Mouse (Mus musculus) adrenal gland (tissue): Measurements from ENCODE around the gene Casp6.

Source experiments
- intact Hi-C: fragments of 180-260 bp; cut with DNase I; formaldehyde crosslinking; loops from one replicate; pipeline ENCODE4 v1.15.1; 2025

Casp6 gene

DNA sequence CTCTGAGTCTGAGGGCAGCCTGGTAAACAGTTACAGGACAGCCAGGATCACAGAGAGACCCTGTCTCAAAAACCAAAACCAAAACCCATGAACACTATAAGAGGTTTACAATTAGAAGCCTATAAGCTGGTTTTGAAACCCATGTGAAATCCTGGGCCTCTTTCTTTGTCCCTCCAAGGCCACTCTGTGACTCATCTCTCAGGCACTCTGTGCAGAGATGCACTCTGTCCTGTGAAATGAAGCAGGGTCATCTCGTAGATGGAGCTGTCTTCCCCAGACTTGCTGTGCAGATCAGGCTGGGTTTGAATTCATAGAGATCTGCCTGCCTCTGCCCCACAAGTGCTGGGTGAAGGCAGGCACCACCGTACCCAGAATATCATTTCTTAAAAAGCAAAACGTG, 16.2 kb downstream of the Casp6 start:
- intact Hi-C loops: loop anchor here (5.0 kb wide), 1 partner anchor 65 kb away; no protein-coding TSS in a partner anchor

DNA sequence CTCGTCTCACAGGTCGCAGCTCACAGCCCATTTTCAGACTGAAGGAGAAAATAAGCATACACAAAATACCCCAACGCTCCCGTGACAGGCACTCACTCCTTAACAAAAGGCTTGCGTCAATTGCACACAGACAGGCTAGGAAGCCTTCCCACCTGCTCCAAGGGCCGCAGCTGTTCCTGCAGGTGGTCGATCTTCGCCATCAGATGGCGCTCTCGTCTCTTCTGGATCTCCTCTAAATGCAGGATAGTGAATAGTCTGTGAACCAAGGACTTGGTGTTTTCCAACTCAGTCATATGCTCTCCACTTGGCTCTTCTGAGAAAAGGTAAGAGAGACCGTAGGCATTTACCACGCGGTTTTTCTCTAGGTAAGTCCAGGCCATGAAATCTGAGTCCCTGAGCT, 17.2 kb downstream of the Casp6 start:
- intact Hi-C loops: loop anchor here (2.0 to 5.0 kb wide), 2 partner anchors 64 to 162 kb away; no protein-coding TSS in a partner anchor

DNA sequence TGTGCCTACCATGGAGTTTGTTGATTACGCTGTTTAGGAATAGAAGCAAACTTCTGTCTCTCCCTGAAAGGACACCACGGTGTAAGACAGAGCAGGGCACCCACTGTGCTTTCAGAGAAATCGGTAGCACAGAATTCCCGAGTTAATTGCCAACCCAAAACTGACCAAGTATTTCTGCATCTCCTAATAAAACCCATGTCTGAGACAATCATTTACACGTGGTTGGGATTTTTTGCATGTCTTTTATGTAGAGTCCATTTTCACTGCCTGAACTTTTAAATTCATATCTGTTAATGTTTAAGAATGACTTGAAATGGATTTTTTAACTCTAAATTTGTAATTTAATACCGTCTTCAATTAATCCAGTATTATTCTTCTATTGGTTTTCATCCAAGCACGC, 22.4 kb downstream of the Casp6 start:
- intact Hi-C loops: no loop called here

DNA sequence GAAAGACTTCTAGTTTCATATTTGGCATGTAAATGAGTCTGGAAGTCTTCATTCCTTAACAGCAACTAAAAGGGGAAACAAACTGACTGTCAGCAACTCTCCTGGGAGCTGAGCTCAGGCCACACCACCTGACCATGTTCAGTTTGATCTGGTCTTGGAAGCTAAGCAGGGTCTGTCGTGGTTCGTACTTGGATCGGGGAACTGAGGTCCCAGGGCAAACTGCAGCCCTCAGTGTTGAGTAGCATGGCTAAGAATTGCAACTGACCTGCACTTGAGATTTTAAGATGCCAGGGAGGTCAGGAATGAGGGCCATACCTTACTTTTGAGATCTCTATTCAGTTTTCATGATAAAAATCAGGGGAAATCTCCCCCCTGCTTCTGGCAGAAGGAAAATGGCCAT, 24.6 kb downstream of the Casp6 start:
- intact Hi-C loops: no loop called here

DNA sequence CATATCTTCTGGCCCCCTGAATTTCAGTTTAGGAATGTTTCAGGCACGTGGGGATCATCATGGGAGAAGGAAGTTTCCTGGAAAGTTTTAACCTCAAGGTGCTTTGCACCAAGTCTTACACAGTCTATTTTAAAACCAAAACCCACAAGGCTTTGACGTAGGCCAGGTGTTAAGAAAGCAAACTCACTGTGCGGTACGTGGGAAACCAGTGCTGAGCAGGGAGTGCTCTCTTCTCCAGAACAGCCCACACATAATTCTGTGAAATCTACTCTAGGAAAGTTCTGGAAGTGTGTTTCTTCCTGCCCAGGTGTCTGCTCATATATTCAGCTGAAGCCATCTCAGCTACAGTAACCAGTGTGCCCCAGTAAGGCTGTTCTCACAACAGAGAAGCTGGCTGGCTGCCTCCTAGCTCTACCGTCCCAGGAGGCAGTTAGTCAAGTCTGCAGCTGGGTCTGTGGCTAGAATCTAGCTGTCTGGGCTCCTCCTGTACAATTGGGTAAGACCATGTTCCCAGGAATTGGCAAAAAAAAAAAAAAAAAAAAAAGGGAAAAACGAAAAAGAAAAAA, 29.1 kb downstream of the Casp6 start:
- intact Hi-C loops: no loop called here

DNA sequence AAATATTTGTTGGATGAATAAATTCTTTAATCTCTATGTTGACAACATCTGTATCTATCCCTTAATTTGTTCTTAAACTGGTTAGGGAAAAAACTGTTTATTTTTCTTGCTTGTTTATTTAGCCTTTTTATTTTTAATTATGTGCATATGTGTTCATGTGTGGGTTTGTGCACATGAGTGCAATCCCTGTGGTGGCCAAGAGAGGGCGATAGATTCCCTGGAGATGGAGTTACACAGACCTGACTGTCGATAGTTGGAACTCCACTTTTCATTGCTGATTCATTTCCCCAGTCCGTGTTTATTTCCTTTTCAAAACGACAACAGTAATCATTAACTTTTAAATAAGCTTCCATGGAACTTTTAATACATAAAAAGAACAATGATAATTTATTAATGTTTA, 31.2 kb downstream of the Casp6 start:
- intact Hi-C loops: no loop called here

DNA sequence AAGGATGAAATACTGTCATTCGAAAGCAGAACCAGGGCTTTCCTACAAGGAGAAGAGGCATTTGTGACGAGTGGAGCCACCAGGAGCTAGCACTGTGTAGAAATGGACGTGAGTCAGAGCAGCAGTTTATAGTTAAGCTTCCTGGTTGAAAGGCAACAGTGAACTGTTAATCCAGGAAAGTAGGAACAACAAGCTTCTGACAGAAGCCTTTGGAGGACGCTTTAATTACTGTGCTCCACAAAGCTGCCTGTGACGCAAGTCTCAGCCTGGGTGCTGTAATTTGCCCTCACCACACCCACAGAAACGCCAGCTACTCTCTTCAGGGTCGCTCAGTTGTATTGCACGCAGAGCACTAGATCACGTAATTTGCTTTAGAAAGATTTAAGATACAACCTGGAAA, 35.3 kb downstream of the Casp6 start:
- intact Hi-C loops: no loop called here

DNA sequence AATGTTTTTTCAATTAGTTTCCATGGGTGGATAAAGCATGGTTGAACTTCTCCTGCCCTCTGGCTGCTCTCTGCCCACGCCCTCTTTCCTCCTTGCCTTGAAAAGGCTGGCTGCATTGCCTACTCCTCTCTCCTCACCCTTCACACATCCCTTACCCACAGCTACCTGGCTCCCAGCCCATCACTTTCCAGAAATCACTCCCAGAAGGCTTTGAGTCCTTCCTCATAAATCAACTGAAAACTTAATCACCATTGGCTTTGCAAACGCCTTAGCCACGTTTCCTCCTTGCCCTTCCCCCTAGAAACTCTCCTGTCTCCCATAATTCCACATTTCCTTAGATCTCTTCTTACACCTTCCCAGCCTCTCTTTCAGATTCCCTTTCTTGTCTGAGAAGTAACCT, 36.6 kb downstream of the Casp6 start:
- intact Hi-C loops: no loop called here

DNA sequence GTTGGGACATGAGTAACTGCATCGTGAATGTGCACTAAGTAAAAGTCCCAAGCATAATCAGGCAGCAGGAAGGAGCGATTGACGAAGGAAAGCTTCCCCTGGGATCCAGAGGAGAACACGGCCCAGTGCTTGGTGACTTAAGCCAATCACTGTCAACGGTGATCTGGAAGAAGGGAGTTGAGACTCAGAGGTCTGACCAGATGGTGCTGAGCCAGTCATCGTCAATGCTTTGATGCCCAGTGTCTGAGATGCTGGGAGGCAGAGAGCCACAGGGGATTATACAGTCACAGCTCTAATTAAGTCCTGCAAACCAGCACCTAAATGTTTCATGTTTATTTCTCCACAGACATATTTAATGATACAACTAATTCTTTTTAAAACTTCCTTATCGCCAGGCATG, 37.8 kb downstream of the Casp6 start:
- intact Hi-C loops: no loop called here

DNA sequence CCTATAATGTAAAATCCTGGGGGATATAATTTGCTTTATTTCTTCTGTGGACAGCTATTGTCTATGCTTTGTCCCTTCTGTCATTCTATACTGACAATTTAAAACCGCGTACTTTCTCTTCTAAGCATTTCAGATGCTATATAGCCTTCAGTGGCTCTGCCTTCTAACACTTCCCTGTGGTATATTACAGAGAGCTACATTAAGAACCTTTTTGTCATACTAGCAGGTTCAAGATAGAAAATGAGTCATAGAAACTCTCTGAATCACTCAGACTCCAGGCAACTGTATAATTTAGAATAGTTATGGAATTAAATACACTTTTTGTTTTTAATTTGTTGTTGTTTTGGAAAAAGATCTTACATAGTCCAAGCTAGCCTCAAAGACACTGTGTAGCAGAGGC, 39.6 kb downstream of the Casp6 start:
- intact Hi-C loops: no loop called here

DNA sequence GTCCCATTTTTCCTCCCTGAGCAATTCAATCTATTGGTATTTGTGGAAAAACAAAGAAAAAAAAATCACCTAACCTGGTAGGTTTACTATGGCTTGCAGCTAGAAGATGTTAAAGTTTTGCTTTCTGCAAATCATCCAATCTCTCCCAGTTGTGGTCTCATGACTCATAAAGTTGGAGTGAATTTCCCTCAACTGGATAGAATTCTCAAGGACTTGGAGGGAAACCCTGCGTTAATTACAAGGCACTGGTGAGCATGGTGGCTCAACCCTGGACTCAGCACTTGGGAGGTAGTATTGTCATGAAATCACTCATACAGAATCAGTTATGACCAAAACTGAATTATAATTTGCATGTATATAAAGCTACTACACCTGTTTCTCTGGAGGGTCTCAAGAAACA, 40.1 kb downstream of the Casp6 start:
- intact Hi-C loops: no loop called here

DNA sequence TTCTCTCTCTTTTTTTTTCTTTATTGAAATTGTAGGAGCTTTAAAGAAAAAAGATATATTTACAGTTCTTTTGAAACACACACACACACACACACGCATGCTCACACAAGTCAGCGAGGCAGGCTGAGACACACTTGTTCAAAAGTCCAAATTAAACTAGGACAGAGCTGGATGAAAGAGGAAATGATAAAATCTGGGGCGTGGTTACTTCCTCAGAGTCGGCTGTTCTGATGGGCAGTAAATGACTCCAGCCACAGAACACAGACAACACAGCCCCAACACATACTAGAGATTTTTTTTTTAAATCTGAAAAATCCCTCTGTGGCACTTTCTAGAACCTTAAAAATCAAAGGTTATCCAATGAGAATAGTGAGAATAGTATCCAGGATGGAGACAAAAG, 42.6 kb downstream of the Casp6 start:
- intact Hi-C loops: no loop called here

DNA sequence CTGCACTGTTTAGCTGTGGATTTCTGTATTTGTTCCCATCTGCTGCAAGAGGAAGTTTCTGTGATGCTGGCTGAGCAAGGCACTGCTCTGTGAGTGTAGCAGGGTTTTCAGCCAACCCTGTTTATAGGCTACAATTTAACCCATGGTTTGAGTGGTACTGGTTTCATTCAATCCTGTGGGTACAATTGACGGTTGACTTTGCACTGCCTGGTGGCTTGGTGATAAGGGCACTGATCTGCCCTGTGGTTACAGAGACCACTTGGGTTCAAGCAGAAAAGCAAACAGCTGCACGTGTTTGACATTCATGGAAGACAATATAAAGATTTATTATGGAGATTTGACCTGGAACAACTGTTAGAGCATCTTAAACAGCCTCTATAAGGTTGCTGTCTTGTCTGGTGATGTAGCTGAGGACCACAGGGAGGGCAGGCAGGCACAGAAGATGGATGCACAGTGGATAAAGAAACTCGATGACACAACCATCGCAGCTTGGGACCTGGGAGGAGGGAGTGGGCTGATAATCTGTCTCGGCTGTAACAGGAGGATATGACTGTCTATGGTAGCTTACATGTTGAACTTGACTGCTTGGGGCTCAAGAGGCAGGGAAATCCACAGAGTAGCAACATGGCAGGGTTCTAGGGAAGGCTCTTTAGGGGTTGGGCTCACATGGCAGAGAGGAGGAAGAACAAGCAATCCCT, 45.1 kb downstream of the Casp6 start:
- intact Hi-C loops: no loop called here

DNA sequence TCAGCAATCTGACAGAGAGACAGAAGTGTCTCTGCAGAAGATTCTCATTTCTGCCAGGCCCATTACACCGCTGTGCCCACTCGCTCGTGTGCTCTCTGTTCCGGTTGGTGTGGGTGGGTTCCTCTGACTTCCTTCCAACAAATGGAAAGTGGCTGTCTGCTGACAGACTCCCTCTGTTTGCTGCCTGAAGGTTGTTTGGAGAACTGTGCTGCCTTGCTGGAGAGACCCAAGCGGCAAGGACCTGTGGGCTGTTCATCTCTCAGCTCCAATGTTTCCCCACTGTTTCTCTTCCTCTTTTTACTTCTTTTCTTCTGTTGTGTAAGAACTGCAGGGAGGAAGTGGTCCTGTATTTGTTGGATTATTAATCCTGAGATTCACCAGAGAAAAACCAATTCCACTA, 47.1 kb downstream of the Casp6 start:
- intact Hi-C loops: no loop called here

DNA sequence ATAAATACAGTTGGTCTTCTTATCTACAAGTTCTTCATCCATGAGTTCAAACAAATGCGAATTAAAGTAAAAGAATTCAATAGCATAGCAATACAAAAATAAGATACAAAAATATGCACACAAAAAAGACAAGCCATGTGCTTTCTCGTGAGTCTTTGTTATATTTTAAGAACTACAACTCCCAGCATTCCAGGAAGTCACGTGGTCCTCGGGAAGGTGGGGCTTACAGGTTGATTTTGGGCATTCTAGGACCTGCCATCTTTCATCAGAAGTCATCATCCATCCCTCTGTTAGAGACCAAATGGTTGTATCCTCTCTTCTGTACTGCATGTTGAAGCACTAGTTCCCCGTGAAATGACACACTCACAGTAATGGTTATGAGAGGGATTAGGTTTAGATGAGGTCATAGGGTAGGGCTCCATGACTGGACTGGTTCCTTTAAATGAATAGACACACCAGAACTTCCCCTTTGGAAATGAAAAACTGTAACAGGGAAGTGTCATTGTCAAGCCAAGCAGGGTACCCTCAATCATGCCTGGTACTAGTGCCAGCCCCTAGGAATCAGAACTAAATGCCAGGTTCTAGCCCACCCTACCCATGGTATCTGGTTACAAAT, 48.0 kb downstream of the Casp6 start:
- intact Hi-C loops: no loop called here

DNA sequence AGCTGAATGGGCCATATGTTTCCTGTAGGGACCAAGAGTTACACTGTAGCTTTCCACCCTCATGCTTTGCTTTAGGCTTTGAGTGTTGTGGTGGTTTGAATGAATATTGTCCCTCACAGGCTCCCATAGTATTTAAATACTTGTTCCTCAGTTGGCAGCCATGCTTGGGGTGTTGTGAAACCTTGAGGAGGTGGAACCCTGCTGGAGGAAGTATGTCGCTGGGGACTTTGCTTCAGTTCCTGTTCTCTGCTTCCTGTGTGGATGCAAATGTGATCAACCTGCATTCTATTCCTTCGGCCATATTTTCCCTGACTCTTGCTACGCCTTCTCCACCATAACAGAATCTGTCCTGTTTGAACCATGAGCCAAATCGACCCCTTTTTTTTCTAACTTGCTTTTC, 52.1 kb downstream of the Casp6 start:
- intact Hi-C loops: no loop called here

DNA sequence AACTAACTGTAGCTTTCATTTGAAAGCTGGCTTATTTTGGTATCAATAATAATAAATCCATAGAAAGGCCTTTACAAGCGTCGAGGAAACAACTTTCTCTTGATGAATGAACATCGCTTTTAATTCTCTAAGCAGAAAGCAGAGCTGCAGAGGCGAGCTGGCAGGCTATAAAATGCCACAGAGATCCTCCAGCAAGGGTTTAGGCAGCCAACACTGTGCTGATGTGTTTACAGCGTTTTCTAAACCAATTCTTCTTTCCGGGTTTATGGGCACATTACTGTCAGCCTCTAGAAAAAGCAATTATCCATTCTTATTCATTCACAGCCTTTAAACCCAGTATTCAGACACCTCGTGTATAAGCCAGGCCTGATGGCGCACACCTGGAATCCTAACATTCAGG, 61.3 kb downstream of the Casp6 start:
- intact Hi-C loops: no loop called here
